Mouse (Mus musculus) embryonic fibroblast, embryonic 13.5 days (primary cell): ENCODE measurements at regions not wholly inside any gene's neighbourhood (a gene's known extent, or its start where the extent isn't known, plus 50 kb on each side); places are given as distances from the start of the nearest gene placed in this dataset.

Experiments used
- CTCF ChIP-seq: IDR thresholded peaks from 2 replicates; pipeline ENCODE4 v1.5.1; 2011; ENCODE audit warnings: mild to moderate bottlenecking, control low read depth, low read length, moderate library complexity, borderline replicate concordance; ENCODE audit not compliant: insufficient read depth
- POLR2A ChIP-seq: IDR thresholded peaks from 2 replicates; pipeline ENCODE4 v1.6.1; 2011; ENCODE audit warnings: low read depth, mild to moderate bottlenecking, control low read depth, low read length, moderate library complexity

DNA sequence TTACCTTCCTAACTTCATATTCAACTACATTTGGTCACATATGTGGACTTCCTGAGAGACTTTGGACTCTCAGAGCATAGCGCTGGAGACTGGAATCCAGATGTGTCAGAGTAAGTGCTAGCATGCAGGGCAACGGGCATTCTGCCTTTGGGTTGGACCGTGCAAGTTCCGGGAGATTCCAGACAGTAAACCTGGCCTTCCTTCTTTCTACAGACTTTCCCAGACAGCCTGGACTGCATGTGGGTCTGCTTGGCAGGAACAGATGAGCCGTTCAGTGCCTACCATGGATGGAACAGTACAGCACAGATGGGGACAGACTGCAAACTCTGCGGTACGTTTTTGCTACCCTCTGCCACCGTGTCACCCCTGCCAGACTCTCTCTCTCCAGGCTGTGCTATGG, 66.8 kb upstream of the Cnih3 start:
- no peak for TF ChIP-seq CTCF
- TF ChIP-seq POLR2A = no peak
